Mouse (Mus musculus) heart, adult 2 months (tissue): ENCODE measurements around the gene Chrna1.

Source experiments
- CTCF ChIP-seq: fragments of 200-600 bp; IDR thresholded peaks from 2 replicates; pipeline ENCODE4 v1.8.1; 2022; ENCODE audit warnings: antibody characterized with exemption, mild to moderate bottlenecking, moderate library complexity
- EP300 ChIP-seq: fragments of 200-500 bp; IDR thresholded peaks from 2 replicates; pipeline ENCODE4 v1.6.1; 2011; ENCODE audit warnings: low read depth, low read length, control low read depth; ENCODE audit not compliant: insufficient read depth
- POLR2A ChIP-seq: fragments of 200-500 bp; IDR thresholded peaks from 2 replicates; pipeline ENCODE4 v1.6.1; 2011; ENCODE audit warnings: mild to moderate bottlenecking, low read depth, low read length, control low read depth; ENCODE audit not compliant: insufficient read depth

GRCm38 (mm10) chr2:73615456-73615855 lies 35.3 kb upstream of the Chrna1 start:
- TF ChIP-seq CTCF (no peak), POLR2A (no peak), EP300 (no peak)
